ENCODE assay signal across 26 mouse cellular contexts in genomic region chr2:148312255-148312654, GRCm38 (mm10).
DNase-seq lines count a peak whose midpoint lies in the region; ATAC-seq and TF ChIP-seq lines count a peak whose summit lies in the region.
"Had no signal": no experiment of that assay in that cellular context is flagged by ENCODE, and none has a peak within 500 bp of the region (broad histone marks: within the 10 kb centered on the region; RNA-seq: fewer than 3 reads in every experiment).

No protein-coding gene starts in this region.

- WGBS in stomach, postnatal 0 days, result 78% methylated on average over 2 of the region's 2 CpGs

- H3K4me1 ChIP-seq in stomach, postnatal 0 days (replicated peaks; ENCODE audit: control insufficient read depth, insufficient read depth), result no peaks in the 10 kb centered on the region
- H3K4me1 ChIP-seq: embryonic facial prominence, embryonic 13.5 days; embryonic facial prominence, embryonic 15.5 days; forebrain, embryonic 10.5 days; forebrain, embryonic 12.5 days had no signal

- H3K4me3 ChIP-seq in left cerebral cortex, adult 2 months, result no peak overlapping the region
- H3K4me3 ChIP-seq in stomach, postnatal 0 days (ENCODE audit: low read depth, low read length), result no peak overlapping the region
- H3K4me3 ChIP-seq: embryonic facial prominence, embryonic 13.5 days; embryonic facial prominence, embryonic 15.5 days; erythroblast, embryonic 14.5 days; forebrain, embryonic 10.5 days; forebrain, embryonic 12.5 days had no signal

- H3K9ac ChIP-seq in stomach, postnatal 0 days (ENCODE audit: low read length), result no peak overlapping the region
- H3K9ac ChIP-seq: embryonic facial prominence, embryonic 13.5 days; embryonic facial prominence, embryonic 15.5 days; forebrain, embryonic 12.5 days had no signal

- peak overlapping the region; percentile 20 for H3K27ac ChIP-seq in left cerebral cortex, adult 2 months
- no peak overlapping the region for H3K27ac ChIP-seq in stomach, postnatal 0 days (replicated peaks)
- H3K27ac ChIP-seq: embryonic facial prominence, embryonic 13.5 days; embryonic facial prominence, embryonic 15.5 days; forebrain, embryonic 10.5 days; forebrain, embryonic 12.5 days had no signal

- no peaks in the 10 kb centered on the region for H3K36me3 ChIP-seq in stomach, postnatal 0 days (ENCODE audit: control insufficient read depth, insufficient read depth, low read length)
- H3K36me3 ChIP-seq: embryonic facial prominence, embryonic 13.5 days; embryonic facial prominence, embryonic 15.5 days; forebrain, embryonic 10.5 days; forebrain, embryonic 12.5 days had no signal

- intact Hi-C loops in left cerebral cortex, adult 2 months (cut with DNase I), result no loop called here

- no peak overlapping the region for H3K4me2 ChIP-seq in stomach, postnatal 0 days (replicated peaks; ENCODE audit: low read depth)
- H3K4me2 ChIP-seq: embryonic facial prominence, embryonic 13.5 days; embryonic facial prominence, embryonic 15.5 days; forebrain, embryonic 12.5 days had no signal

- no peak for DNase-seq in frontal cortex, postnatal 14 days (ENCODE audit: low spot score in 2 of 2)
- no peak for DNase-seq in left cerebral cortex, adult 2 months (ENCODE audit: extremely low spot score in 1 of 2, low spot score in 2 of 2)
- no peak for DNase-seq in left cerebral cortex, adult 11 months (ENCODE audit: low spot score)
- DNase-seq in brain, adult 2 months (ENCODE audit: low read depth, low spot score), result peak; percentile 59
- no peak for DNase-seq in stomach, postnatal 0 days (ENCODE audit: low spot score)
- DNase-seq: adrenal gland, adult 8-10 months; adrenal gland, postnatal 14 days; adrenal gland, postnatal 36 days; cerebellum, adult 11 months; cerebellum, adult 18-20 months; cerebellum, adult 8-10 months; cerebellum, adult 9-11 months; cerebellum, postnatal 14 days; cerebellum, postnatal 36 days; embryo, embryonic 11 days had no signal

- ATAC-seq in frontal cortex, adult (ENCODE audit: low TSS enrichment), result peak; percentile 90
- no peak for ATAC-seq in monocyte, adult 5-6 weeks (replicated peaks; ENCODE audit: insufficient number of reproducible peaks, low FRiP score, low TSS enrichment, poor library complexity, severe bottlenecking)
- no peak for ATAC-seq in stomach, postnatal 0 days (ENCODE audit: low FRiP score, low TSS enrichment)
- ATAC-seq: activated CD4-positive, CD25-positive, alpha-beta regulatory T cell, adult 4 months; forebrain, embryonic 14.5 days; forebrain, embryonic 16.5 days; Patski had no signal

- TF ChIP-seq EP300 in stomach, postnatal 0 days (optimal IDR thresholded peaks at IDR 0.05), result no peak

- no peaks in the 10 kb centered on the region for H3K27me3 ChIP-seq in stomach, postnatal 0 days (ENCODE audit: control insufficient read depth, insufficient read depth, low read length)
- H3K27me3 ChIP-seq: embryonic facial prominence, embryonic 15.5 days; forebrain, embryonic 12.5 days had no signal

- no peak for TF ChIP-seq CTCF in left cerebral cortex, adult 2 months (IDR thresholded peaks at IDR 0.05)
- no peak for TF ChIP-seq CTCF in stomach, postnatal 0 days (IDR thresholded peaks at IDR 0.05; ENCODE audit: low read depth)

- H3K9me3 ChIP-seq in stomach, postnatal 0 days (ENCODE audit: control insufficient read depth, low read length), result no peaks in the 10 kb centered on the region
- H3K9me3 ChIP-seq: embryonic facial prominence, embryonic 13.5 days; embryonic facial prominence, embryonic 15.5 days; forebrain, embryonic 10.5 days; forebrain, embryonic 12.5 days had no signal
